Mouse (Mus musculus): ENCODE data around the gene Tns1. TPM values are rescaled to one million over a fixed set of nuclear protein-coding genes. Genes with fewer than 3 reads are reported as not detected.

The Tns1 gene
- total and polyA plus RNA-seq, 3 experiments: 0.40 to 3.6 (median 0.89) TPM

DNA sequence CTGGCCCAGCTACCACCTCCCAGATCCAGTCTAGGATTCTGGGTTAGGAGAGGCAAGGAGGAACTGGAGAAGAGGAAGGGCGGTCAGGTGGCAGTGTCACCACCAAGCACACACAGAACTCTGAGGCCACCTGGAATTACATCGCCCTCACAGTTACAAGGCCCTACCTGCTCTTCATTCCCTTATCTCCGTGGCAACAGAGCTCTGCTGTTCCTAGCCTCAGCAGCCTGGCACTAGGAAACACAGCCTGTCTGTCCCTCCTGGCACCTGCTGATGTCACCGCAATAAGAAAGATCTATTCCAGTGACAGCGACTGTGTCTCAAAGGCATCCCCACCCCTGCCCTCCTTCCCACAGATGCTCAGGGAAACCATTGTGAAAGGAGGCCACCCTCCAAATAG, 221.2 kb downstream of the Tns1 start:
- Histone ChIP-seq H3K79me2 (replicated peaks; ENCODE audit: control insufficient read depth, extremely low read depth, insufficient read depth, poor library complexity, severe bottlenecking) (no peaks in the 10 kb centered on the region), H3K4me3 (replicated peaks in 1 of 3; ENCODE audit: low read depth in 2 of 3, low read length in 2 of 3, poor library complexity in 1 of 3) (no peak overlapping the region), H3K27me3 (replicated peaks) (peaks cover 3% of the 10 kb centered on the region), H3K4me1 (ENCODE audit: control insufficient read depth in 1 of 2, insufficient read depth in 2 of 2) (peaks cover 0 to 25% of the 10 kb centered on the region in 2 experiments; a peak in 2 of 4 replicates), H3K9me3 (replicated peaks; ENCODE audit: low read length) (peaks cover 2% of the 10 kb centered on the region), H3K9ac (ENCODE audit: insufficient read depth, low read depth) (no peak overlapping the region), H3K4me2 (ENCODE audit: insufficient read depth, low read depth, poor library complexity, severe bottlenecking) (no peak overlapping the region), H3K36me3 (replicated peaks in 1 of 2; ENCODE audit: control insufficient read depth in 1 of 2, insufficient read depth in 1 of 2, low read length in 1 of 2) (no peaks in the 10 kb centered on the region), H3K27ac (ENCODE audit: insufficient read depth, low read depth) (no peak overlapping the region)
- DNase-seq (ENCODE audit: extremely low read depth): no peak
- TF ChIP-seq USF1 (IDR thresholded peaks at IDR 0.05; ENCODE audit: low read depth, low read length): no peak
- no peak for TF ChIP-seq GABPA (IDR thresholded peaks at IDR 0.05; ENCODE audit: insufficient replicate concordance, low read depth, low read length)
- no peak for TF ChIP-seq UBTF (IDR thresholded peaks at IDR 0.05; ENCODE audit: low read depth, low read length)
- in situ Hi-C loops (cut with MboI; ENCODE audit: low pct_ligation_motif_present, low pct_unique_long_range_greater_than_20kb, low sequenced_read_pairs) (loop anchor here (5.0 kb wide), 3 partner anchors 84 to 234 kb away; no protein-coding TSS in a partner anchor), dilution Hi-C loops (cut with MboI; ENCODE audit: extremely low pct_ligation_motif_present, extremely low pct_unique_long_range_greater_than_20kb, low sequenced_read_pairs) (no loop called here)

DNA sequence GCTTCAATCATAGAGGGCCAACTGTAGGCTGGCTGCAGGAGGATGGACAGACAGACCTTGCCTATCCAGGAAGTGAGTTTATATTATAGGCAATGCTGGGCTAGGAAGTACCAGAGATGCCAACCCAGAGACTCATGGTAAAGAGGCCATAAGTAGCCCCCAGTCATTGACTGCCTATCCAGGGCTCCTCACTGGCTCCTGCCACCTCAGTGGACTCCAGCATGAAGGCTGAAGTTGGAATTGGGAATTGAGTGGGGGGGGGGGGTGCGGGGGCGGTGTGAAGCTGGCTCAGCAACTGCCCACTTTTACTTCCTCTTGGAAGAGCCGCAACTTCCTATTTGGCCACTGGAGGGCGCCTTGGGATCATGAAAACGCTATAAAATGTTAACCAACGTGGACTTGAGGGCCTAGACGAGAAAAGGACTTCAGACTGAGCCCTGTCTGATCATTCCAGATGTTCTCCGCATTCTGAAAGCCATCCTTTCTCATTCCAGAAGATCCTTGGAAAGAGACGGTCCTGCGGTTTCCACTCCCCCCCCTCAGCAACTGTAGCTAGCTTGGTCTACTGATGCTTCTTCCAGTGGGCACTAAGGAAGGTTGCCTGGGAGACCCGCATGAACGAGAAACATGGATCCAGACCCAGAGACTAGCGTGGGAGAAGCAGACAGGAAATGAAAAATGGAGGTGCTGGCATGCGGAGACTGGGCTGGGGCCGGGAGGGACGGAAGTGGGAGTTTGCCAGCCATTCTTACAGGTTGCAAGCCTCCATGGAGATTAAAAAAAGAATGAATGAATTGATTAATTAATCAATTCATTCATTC, 221.9 kb downstream of the Tns1 start:
- peak overlapping the region; percentile 60; the same call in 1 of the 2 replicates for H3K4me2 ChIP-seq (ENCODE audit: insufficient read depth, low read depth, poor library complexity, severe bottlenecking)
- dilution Hi-C loops (cut with MboI; ENCODE audit: extremely low pct_ligation_motif_present, extremely low pct_unique_long_range_greater_than_20kb, low sequenced_read_pairs): no loop called here

DNA sequence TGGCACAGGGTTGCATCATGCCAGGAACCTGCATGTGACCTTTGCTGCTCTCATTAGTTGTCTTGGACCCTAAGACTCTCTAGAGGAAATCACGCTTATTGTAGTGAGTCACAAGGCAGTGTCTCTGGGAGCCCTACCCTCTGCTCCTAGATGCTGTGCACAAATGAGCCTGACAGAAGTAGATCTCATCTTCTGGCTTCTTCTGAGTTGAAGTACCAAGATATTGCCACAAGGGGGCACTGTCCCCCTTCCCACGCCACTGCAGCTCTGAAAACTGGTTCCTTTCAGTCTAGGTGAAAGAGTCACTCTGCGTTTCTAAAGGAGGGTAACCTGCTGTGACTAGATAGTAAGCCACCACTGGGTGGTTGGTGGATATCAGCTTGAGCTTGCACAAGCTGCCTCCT, 222.8 kb downstream of the Tns1 start:
- peaks cover 3% of the 10 kb centered on the region for H3K27me3 ChIP-seq (replicated peaks)
- H3K4me3 ChIP-seq (replicated peaks in 1 of 3; ENCODE audit: low read depth in 2 of 3, low read length in 2 of 3, poor library complexity in 1 of 3): no peak overlapping the region
- DNase-seq (ENCODE audit: extremely low read depth): peak; percentile 82
- H3K4me2 ChIP-seq (ENCODE audit: insufficient read depth, low read depth, poor library complexity, severe bottlenecking): no peak overlapping the region
- in situ Hi-C loops (cut with MboI; ENCODE audit: low pct_ligation_motif_present, low pct_unique_long_range_greater_than_20kb, low sequenced_read_pairs): loop anchor here (5.0 kb wide), 3 partner anchors 86 to 236 kb away; no protein-coding TSS in a partner anchor
- H3K36me3 ChIP-seq (replicated peaks in 1 of 2; ENCODE audit: control insufficient read depth in 1 of 2, insufficient read depth in 1 of 2, low read length in 1 of 2): no peaks in the 10 kb centered on the region
- peaks cover 0 to 25% of the 10 kb centered on the region in 2 experiments; a peak in 2 of 4 replicates for H3K4me1 ChIP-seq (ENCODE audit: control insufficient read depth in 1 of 2, insufficient read depth in 2 of 2)
- H3K9ac ChIP-seq (ENCODE audit: insufficient read depth, low read depth): no peak overlapping the region
- H3K79me2 ChIP-seq (replicated peaks; ENCODE audit: control insufficient read depth, extremely low read depth, insufficient read depth, poor library complexity, severe bottlenecking): no peaks in the 10 kb centered on the region
- no peaks in the 10 kb centered on the region for H3K9me3 ChIP-seq (replicated peaks; ENCODE audit: low read length)
- H3K27ac ChIP-seq (ENCODE audit: insufficient read depth, low read depth): no peak overlapping the region
- dilution Hi-C loops (cut with MboI; ENCODE audit: extremely low pct_ligation_motif_present, extremely low pct_unique_long_range_greater_than_20kb, low sequenced_read_pairs): no loop called here
- TF ChIP-seq CHD2 (IDR thresholded peaks at IDR 0.05; ENCODE audit: low read length): no peak
- no peak for TF ChIP-seq POLR2AphosphoS2 (IDR thresholded peaks at IDR 0.05; ENCODE audit: low read depth, low read length)
- 0 out of 2 replicates have a peak, but pooled peaks have one; percentile 24 for TF ChIP-seq NRF1 (IDR thresholded peaks at IDR 0.05; ENCODE audit: low read depth, low read length)
- no peak for TF ChIP-seq ETS1 (conservative IDR thresholded peaks at IDR 0.05; ENCODE audit: low read depth, low read length)
- no peak for TF ChIP-seq MEF2A (IDR thresholded peaks at IDR 0.05; ENCODE audit: borderline replicate concordance, low read depth, low read length)
- TF ChIP-seq POLR2A (IDR thresholded peaks at IDR 0.05; ENCODE audit: low read depth, low read length): no peak
- TF ChIP-seq TBP (conservative IDR thresholded peaks at IDR 0.05; ENCODE audit: low read depth, low read length): no peak
- TF ChIP-seq TCF12 (IDR thresholded peaks at IDR 0.05; ENCODE audit: low read depth, low read length): no peak
- no peak for TF ChIP-seq MAX (IDR thresholded peaks at IDR 0.05; ENCODE audit: low read length)
- no peak for TF ChIP-seq UBTF (IDR thresholded peaks at IDR 0.05; ENCODE audit: low read depth, low read length)
- TF ChIP-seq MXI1 (IDR thresholded peaks at IDR 0.05; ENCODE audit: low read depth, low read length): no peak
- peak; percentile 91 for TF ChIP-seq SMC3 (IDR thresholded peaks at IDR 0.05; ENCODE audit: low read depth, low read length)
- TF ChIP-seq RAD21 (IDR thresholded peaks at IDR 0.05; ENCODE audit: low read depth, low read length): peak; percentile 98
- peak; percentile 53; the same call in 1 of the 2 replicates for TF ChIP-seq IRF4 (IDR thresholded peaks at IDR 0.05; ENCODE audit: low read depth, low read length)
- no peak for TF ChIP-seq ELF1 (IDR thresholded peaks at IDR 0.05; ENCODE audit: low read depth, low read length)
- TF ChIP-seq ZMIZ1 (IDR thresholded peaks at IDR 0.05; ENCODE audit: low read depth, low read length): no peak
- no peak for TF ChIP-seq BHLHE40 (IDR thresholded peaks at IDR 0.05; ENCODE audit: low read depth, low read length)
- no peak for TF ChIP-seq E2F4 (IDR thresholded peaks at IDR 0.05; ENCODE audit: insufficient replicate concordance, low read depth, low read length)

More for the DNA sequence above, 221.9 kb downstream of the Tns1 start:
- Histone ChIP-seq H3K79me2 (replicated peaks; ENCODE audit: control insufficient read depth, extremely low read depth, insufficient read depth, poor library complexity, severe bottlenecking) (no peaks in the 10 kb centered on the region), H3K4me1 (ENCODE audit: control insufficient read depth in 1 of 2, insufficient read depth in 2 of 2) (peaks cover 0 to 25% of the 10 kb centered on the region in 2 experiments; a peak in 2 of 4 replicates), H3K36me3 (replicated peaks in 1 of 2; ENCODE audit: control insufficient read depth in 1 of 2, insufficient read depth in 1 of 2, low read length in 1 of 2) (no peaks in the 10 kb centered on the region), H3K27ac (ENCODE audit: insufficient read depth, low read depth) (no peak overlapping the region), H3K27me3 (replicated peaks) (peaks cover 3% of the 10 kb centered on the region), H3K9me3 (replicated peaks; ENCODE audit: low read length) (peaks cover 2% of the 10 kb centered on the region), H3K4me3 (replicated peaks in 1 of 3; ENCODE audit: low read depth in 2 of 3, low read length in 2 of 3, poor library complexity in 1 of 3) (no peak overlapping the region), H3K9ac (ENCODE audit: insufficient read depth, low read depth) (no peak overlapping the region)
- DNase-seq (ENCODE audit: extremely low read depth): peak; percentile 84
- in situ Hi-C loops (cut with MboI; ENCODE audit: low pct_ligation_motif_present, low pct_unique_long_range_greater_than_20kb, low sequenced_read_pairs): loop anchor here (5.0 kb wide), 3 partner anchors 85 to 235 kb away; no protein-coding TSS in a partner anchor
- peak; percentile 90 for TF ChIP-seq ZC3H11A (IDR thresholded peaks at IDR 0.05; ENCODE audit: low read depth, low read length)
- peak; percentile 46 to 94; a peak in 3 of 4 replicates for TF ChIP-seq CTCF (conservative IDR thresholded peaks at IDR 0.05 in 1 of 2, IDR thresholded peaks at IDR 0.05 in 1 of 2; ENCODE audit: low read depth in 2 of 2, low read length in 2 of 2)
- no peak for TF ChIP-seq MXI1 (IDR thresholded peaks at IDR 0.05; ENCODE audit: low read depth, low read length)
- peak; percentile 73 for TF ChIP-seq ZNF384 (IDR thresholded peaks at IDR 0.05; ENCODE audit: low read depth, low read length)
- TF ChIP-seq TCF12 (IDR thresholded peaks at IDR 0.05; ENCODE audit: low read depth, low read length): no peak
- peak; percentile 94 for TF ChIP-seq SMC3 (IDR thresholded peaks at IDR 0.05; ENCODE audit: low read depth, low read length)
- TF ChIP-seq IRF4 (IDR thresholded peaks at IDR 0.05; ENCODE audit: low read depth, low read length): peak; percentile 35; the same call in 1 of the 2 replicates
- TF ChIP-seq ELF1 (IDR thresholded peaks at IDR 0.05; ENCODE audit: low read depth, low read length): peak; percentile 51; the same call in 1 of the 2 replicates
- TF ChIP-seq RAD21 (IDR thresholded peaks at IDR 0.05; ENCODE audit: low read depth, low read length): peak; percentile 88

All from CH12.LX (cell line).